ENCODE assay signal across 9 mouse cellular contexts in genomic region chr14:52044901-52045678, GRCm38 (mm10). TPM values are rescaled to one million over a fixed set of nuclear protein-coding genes. Genes with fewer than 3 reads are reported as not detected.
DNase-seq lines count a peak whose midpoint lies in the region; ATAC-seq and TF ChIP-seq lines count a peak whose summit lies in the region.
"Had no signal": no experiment of that assay in that cellular context is flagged by ENCODE, and none has a peak within 500 bp of the region (broad histone marks: within the 10 kb centered on the region; RNA-seq: fewer than 3 reads in every experiment).

No protein-coding gene starts in this region.

- H3K4me2 ChIP-seq in CH12.LX (ENCODE audit: insufficient read depth, low read depth, poor library complexity, severe bottlenecking): no peak overlapping the region
- H3K4me2 ChIP-seq in heart, postnatal 0 days (ENCODE audit: low read depth, low read length): no peak overlapping the region
- H3K4me2 ChIP-seq in liver, embryonic 14.5 days (ENCODE audit: low read depth): no peak overlapping the region; the same call in 1 of the 2 replicates
- no peak overlapping the region for H3K4me2 ChIP-seq in neural tube, embryonic 13.5 days

- H3K79me2 ChIP-seq in CH12.LX (replicated peaks; ENCODE audit: control insufficient read depth, extremely low read depth, insufficient read depth, poor library complexity, severe bottlenecking): no peaks in the 10 kb centered on the region

- ATAC-seq in frontal cortex, adult (ENCODE audit: low TSS enrichment): peak; percentile 83
- ATAC-seq in heart, postnatal 0 days (ENCODE audit: insufficient read depth, low read depth): peak; percentile 53; the same call in 1 of the 2 replicates
- peak; percentile 31; the same call in 1 of the 2 replicates for ATAC-seq in liver, embryonic 14.5 days (ENCODE audit: insufficient read depth)
- ATAC-seq in neural tube, embryonic 13.5 days (ENCODE audit: low read depth): peak; percentile 87

- no peak for DNase-seq in frontal cortex, postnatal 36 days (ENCODE audit: low spot score in 2 of 2)
- no peak for DNase-seq in CH12.LX (ENCODE audit: extremely low read depth)
- peak; percentile 58 to 76 for DNase-seq in cerebellum, postnatal 25 days
- DNase-seq in heart, postnatal 0 days (ENCODE audit: low spot score): peak; percentile 27
- DNase-seq in liver, embryonic 14.5 days (ENCODE audit: low read depth in 3 of 3, low spot score in 3 of 3): no peak
- no peak for DNase-seq in frontal cortex, postnatal 25 days (ENCODE audit: low spot score in 2 of 2)

- no peaks in the 10 kb centered on the region for H3K36me3 ChIP-seq in CH12.LX (replicated peaks in 1 of 2; ENCODE audit: control insufficient read depth in 1 of 2, insufficient read depth in 1 of 2, low read length in 1 of 2)
- H3K36me3 ChIP-seq in heart, postnatal 0 days (replicated peaks; ENCODE audit: control insufficient read depth, insufficient read depth, low read length): no peaks in the 10 kb centered on the region
- H3K36me3 ChIP-seq in liver, embryonic 14.5 days (replicated peaks; ENCODE audit: control insufficient read depth, insufficient read depth, low read depth): no peaks in the 10 kb centered on the region
- no peaks in the 10 kb centered on the region for H3K36me3 ChIP-seq in neural tube, embryonic 13.5 days

- TF ChIP-seq EP300 in CH12.LX (IDR thresholded peaks at IDR 0.05; ENCODE audit: low read length): no peak
- TF ChIP-seq EP300 in heart, postnatal 0 days (IDR thresholded peaks at IDR 0.05; ENCODE audit: low read depth): no peak
- no peak for TF ChIP-seq EP300 in liver, embryonic 14.5 days (IDR thresholded peaks at IDR 0.05; ENCODE audit: low read depth)

- peak in 1 of 2 experiments; percentile 75; a peak in 2 of 4 replicates for TF ChIP-seq CTCF in CH12.LX (conservative IDR thresholded peaks at IDR 0.05 in 1 of 2, IDR thresholded peaks at IDR 0.05 in 1 of 2; ENCODE audit: low read depth in 2 of 2, low read length in 2 of 2)
- peak; percentile 64 for TF ChIP-seq CTCF in heart, postnatal 0 days (IDR thresholded peaks at IDR 0.05; ENCODE audit: low read depth)
- peak; percentile 62 for TF ChIP-seq CTCF in liver, embryonic 14.5 days (IDR thresholded peaks at IDR 0.05; ENCODE audit: low read depth)

- peak; percentile 70 for TF ChIP-seq RAD21 in CH12.LX (IDR thresholded peaks at IDR 0.05; ENCODE audit: low read depth, low read length)

- no peak overlapping the region for H3K27ac ChIP-seq in CH12.LX (ENCODE audit: insufficient read depth, low read depth)
- H3K27ac ChIP-seq in heart, postnatal 0 days (ENCODE audit: low read depth): no peak overlapping the region
- no peak overlapping the region for H3K27ac ChIP-seq in liver, embryonic 14.5 days
- no peak overlapping the region for H3K27ac ChIP-seq in neural tube, embryonic 13.5 days (replicated peaks)

- no peaks in the 10 kb centered on the region for H3K9me3 ChIP-seq in CH12.LX (replicated peaks; ENCODE audit: low read length)
- no peaks in the 10 kb centered on the region for H3K9me3 ChIP-seq in heart, postnatal 0 days (replicated peaks; ENCODE audit: control insufficient read depth, low read length)
- H3K9me3 ChIP-seq in liver, embryonic 14.5 days (ENCODE audit: control insufficient read depth, low read length): no peaks in the 10 kb centered on the region
- H3K9me3 ChIP-seq in neural tube, embryonic 13.5 days: no peaks in the 10 kb centered on the region

- H3K4me3 ChIP-seq in CH12.LX (replicated peaks in 1 of 3; ENCODE audit: low read depth in 2 of 3, low read length in 2 of 3, poor library complexity in 1 of 3): no peak overlapping the region
- no peak overlapping the region for H3K4me3 ChIP-seq in heart, postnatal 0 days (ENCODE audit: low read depth, low read length)
- H3K4me3 ChIP-seq in liver, embryonic 14.5 days (ENCODE audit: insufficient read depth in 1 of 2, low read depth in 2 of 2, low read length in 2 of 2): no peak overlapping the region
- H3K4me3 ChIP-seq in neural tube, embryonic 13.5 days: no peak overlapping the region

- peaks cover 2% of the 10 kb centered on the region for H3K27me3 ChIP-seq in CH12.LX (replicated peaks)
- no peaks in the 10 kb centered on the region for H3K27me3 ChIP-seq in heart, postnatal 0 days (ENCODE audit: control insufficient read depth, insufficient read depth, low read length)
- H3K27me3 ChIP-seq in liver, embryonic 14.5 days (ENCODE audit: control insufficient read depth, insufficient read depth, low read length): no peaks in the 10 kb centered on the region
- H3K27me3 ChIP-seq in neural tube, embryonic 13.5 days: no peaks in the 10 kb centered on the region

- H3K9ac ChIP-seq in CH12.LX (ENCODE audit: insufficient read depth, low read depth): peak overlapping the region; percentile 15
- no peak overlapping the region for H3K9ac ChIP-seq in heart, postnatal 0 days (replicated peaks; ENCODE audit: low read depth, low read length)
- no peak overlapping the region for H3K9ac ChIP-seq in liver, embryonic 14.5 days (replicated peaks)
- no peak overlapping the region for H3K9ac ChIP-seq in neural tube, embryonic 13.5 days

- TF ChIP-seq POLR2A in CH12.LX (IDR thresholded peaks at IDR 0.05; ENCODE audit: low read depth, low read length): no peak

- dilution Hi-C loops in CH12.LX (cut with MboI; ENCODE audit: extremely low pct_ligation_motif_present, extremely low pct_unique_long_range_greater_than_20kb, low sequenced_read_pairs): no loop called here

- whole genome bisulfite sequencing in heart, postnatal 0 days: 7% methylated on average over 8 of the region's 8 CpGs
- WGBS in liver, embryonic 14.5 days (ENCODE audit: insufficient replicate concordance): 3% methylated on average over 8 of the region's 8 CpGs
- 10% methylated on average over 8 of the region's 8 CpGs for WGBS in neural tube, embryonic 13.5 days

- H3K4me1 ChIP-seq in CH12.LX (ENCODE audit: control insufficient read depth in 1 of 2, insufficient read depth in 2 of 2): peaks cover 0 to 4% of the 10 kb centered on the region in 2 experiments; a peak in 1 of 4 replicates
- H3K4me1 ChIP-seq in heart, postnatal 0 days (ENCODE audit: control insufficient read depth, insufficient read depth): no peaks in the 10 kb centered on the region
- H3K4me1 ChIP-seq in liver, embryonic 14.5 days (replicated peaks; ENCODE audit: control insufficient read depth in 2 of 2, insufficient read depth in 2 of 2, low read length in 1 of 2): 0 out of 4 replicates have a peak, but pooled peaks cover 0 to 4% of the 10 kb centered on the region in 2 experiments
- H3K4me1 ChIP-seq in neural tube, embryonic 13.5 days (replicated peaks): peaks cover 14% of the 10 kb centered on the region

- in situ Hi-C loops in CH12.LX (cut with MboI; ENCODE audit: low pct_ligation_motif_present, low pct_unique_long_range_greater_than_20kb, low sequenced_read_pairs): no loop called here

TF ChIP-seq in CH12.LX, 34 proteins besides CTCF, POLR2A, EP300 and RAD21:
- no peak for TF ChIP-seq PAX5 (IDR thresholded peaks at IDR 0.05; ENCODE audit: low read length)
- no peak for TF ChIP-seq ELF1 (IDR thresholded peaks at IDR 0.05; ENCODE audit: low read depth, low read length)
- no peak for TF ChIP-seq UBTF (IDR thresholded peaks at IDR 0.05; ENCODE audit: low read depth, low read length)
- TF ChIP-seq JUN (IDR thresholded peaks at IDR 0.05; ENCODE audit: insufficient read depth, low read depth, low read length): no peak
- peak; percentile 63 for TF ChIP-seq SMC3 (IDR thresholded peaks at IDR 0.05; ENCODE audit: low read depth, low read length)

RNA-seq across cellular contexts. Expression of gene Olfr221, which starts 2.8 kb away (rescaled TPM):
- total RNA-seq in CH12.LX (2012; rRNA removed) (not detected in 2 replicates), CH12.LX (2014; rRNA removed) (not detected in 2 replicates)
- not detected in 2 replicates for polyA plus RNA-seq in CH12.LX (2012; ENCODE audit: insufficient read length, low read depth)
- total RNA-seq in heart, postnatal 0 days (2014; rRNA removed; ENCODE audit: low replicate concordance): not detected in 2 replicates
- polyA plus RNA-seq in heart, postnatal 0 days (2015; fragmentation: Nextera tagmentation; extraction: Ambion mirVana): not detected in 2 replicates
- polyA plus RNA-seq in liver, embryonic 14.5 days (2012; rRNA removed): not detected in 2 replicates
- polyA plus RNA-seq in liver, embryonic 14.5 days (2014; fragmentation: Nextera tagmentation; extraction: Ambion mirVana): not detected in 2 replicates
- not detected in 2 replicates for polyA plus RNA-seq in neural tube, embryonic 13.5 days (2015; fragmentation: Nextera tagmentation; extraction: Ambion mirVana)
- total RNA-seq: left cerebral cortex, adult 18-20 months had no signal

RNA-seq across cellular contexts. Expression of gene Zfp219, which starts 24.6 kb away (rescaled TPM):
- total RNA-seq in CH12.LX (2012; rRNA removed) (17.5 and 20.0 TPM in 2 replicates), CH12.LX (2014; rRNA removed) (11.5 and 15.8 TPM in 2 replicates)
- 19.3 and 20.8 TPM in 2 replicates for polyA plus RNA-seq in CH12.LX (2012; ENCODE audit: insufficient read length, low read depth)
- total RNA-seq in heart, postnatal 0 days (2014; rRNA removed; ENCODE audit: low replicate concordance): 41.2 and 51.6 TPM in 2 replicates
- polyA plus RNA-seq in heart, postnatal 0 days (2015; fragmentation: Nextera tagmentation; extraction: Ambion mirVana): 12.7 and 13.9 TPM in 2 replicates
- 9.7 and 10.4 TPM in 2 replicates for polyA plus RNA-seq in liver, embryonic 14.5 days (2012; rRNA removed)
- 7.4 and 9.8 TPM in 2 replicates for polyA plus RNA-seq in liver, embryonic 14.5 days (2014; fragmentation: Nextera tagmentation; extraction: Ambion mirVana)
- 32.3 and 32.5 TPM in 2 replicates for polyA plus RNA-seq in neural tube, embryonic 13.5 days (2015; fragmentation: Nextera tagmentation; extraction: Ambion mirVana)

RNA-seq across cellular contexts. Expression of gene Tmem253, which starts 29.6 kb away (rescaled TPM):
- total RNA-seq in CH12.LX (2012; rRNA removed) (0.64 and 0.71 TPM in 2 replicates), CH12.LX (2014; rRNA removed) (not detected in 2 replicates)
- polyA plus RNA-seq in CH12.LX (2012; ENCODE audit: insufficient read length, low read depth): 1.9 and 2.6 TPM in 2 replicates
- total RNA-seq in heart, postnatal 0 days (2014; rRNA removed; ENCODE audit: low replicate concordance): 0.57 TPM in 1 of 2 replicates, not detected in the other
- 0.18 and 1.0 TPM in 2 replicates for polyA plus RNA-seq in heart, postnatal 0 days (2015; fragmentation: Nextera tagmentation; extraction: Ambion mirVana)
- 0.06 and 0.08 TPM in 2 replicates for polyA plus RNA-seq in liver, embryonic 14.5 days (2012; rRNA removed)
- 0.24 TPM in 1 of 2 replicates, not detected in the other for polyA plus RNA-seq in liver, embryonic 14.5 days (2014; fragmentation: Nextera tagmentation; extraction: Ambion mirVana)
- polyA plus RNA-seq in neural tube, embryonic 13.5 days (2015; fragmentation: Nextera tagmentation; extraction: Ambion mirVana): not detected in 2 replicates

RNA-seq across cellular contexts. Expression of gene Hnrnpc, which starts 58.7 kb away (rescaled TPM):
- total RNA-seq in CH12.LX (2012; rRNA removed) (274 and 325 TPM in 2 replicates), CH12.LX (2014; rRNA removed) (370 and 375 TPM in 2 replicates)
- 813 and 876 TPM in 2 replicates for polyA plus RNA-seq in CH12.LX (2012; ENCODE audit: insufficient read length, low read depth)
- total RNA-seq in heart, postnatal 0 days (2014; rRNA removed; ENCODE audit: low replicate concordance): 42.4 and 101 TPM in 2 replicates
- 170 and 177 TPM in 2 replicates for polyA plus RNA-seq in heart, postnatal 0 days (2015; fragmentation: Nextera tagmentation; extraction: Ambion mirVana)
- polyA plus RNA-seq in liver, embryonic 14.5 days (2012; rRNA removed): 94.9 and 161 TPM in 2 replicates
- 240 and 269 TPM in 2 replicates for polyA plus RNA-seq in liver, embryonic 14.5 days (2014; fragmentation: Nextera tagmentation; extraction: Ambion mirVana)
- 631 and 750 TPM in 2 replicates for polyA plus RNA-seq in neural tube, embryonic 13.5 days (2015; fragmentation: Nextera tagmentation; extraction: Ambion mirVana)

Comparison
In these comparisons a context has a peak if more than half of its experiments do, and no peak if none do; other contexts are left out.
1. ATAC-seq: peak in every context shown above with its lines; median percentile 87 in neural tube, embryonic 13.5 days; 83 in frontal cortex, adult; 53 in heart, postnatal 0 days; 31 in liver, embryonic 14.5 days.
2. DNase-seq: peak in cerebellum, postnatal 25 days (2 of 2) and heart, postnatal 0 days (single experiment); none in frontal cortex, postnatal 36 days (0 of 2), CH12.LX (single experiment), liver, embryonic 14.5 days (0 of 3) and frontal cortex, postnatal 25 days (0 of 2).